ENCODE assay signal across 25 mouse cellular contexts in the genomic region with DNA sequence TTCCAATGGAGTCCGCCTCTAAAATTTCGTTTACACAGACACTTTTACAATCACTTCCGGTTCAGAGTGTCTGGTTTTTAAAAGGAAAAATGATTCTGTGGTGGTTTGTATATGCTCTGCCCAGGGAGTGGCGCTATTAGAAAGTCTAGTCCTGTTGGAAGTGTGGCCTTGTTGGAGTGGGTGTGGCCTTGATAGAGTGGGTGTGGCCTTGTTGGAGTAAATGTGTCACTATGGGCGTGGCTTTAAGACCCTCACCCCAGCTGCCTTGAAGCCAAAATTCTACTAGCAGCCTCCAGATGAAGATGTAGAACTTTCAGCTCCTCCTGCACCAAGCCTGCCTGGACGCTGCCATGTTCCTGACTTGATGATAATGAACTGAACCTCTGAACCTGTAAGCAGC.
"Had no signal": no experiment of that assay in that cellular context is flagged by ENCODE, and none has a peak within 500 bp of the region (broad histone marks: within the 10 kb centered on the region; RNA-seq: fewer than 3 reads in every experiment).

No protein-coding gene starts in this region.

- H3K4me1 ChIP-seq: hindbrain, embryonic 15.5 days; intestine, embryonic 15.5 days; limb, embryonic 13.5 days; limb, embryonic 15.5 days had no signal

- H3K27ac ChIP-seq: heart, adult 2 months; heart, embryonic 13.5 days; heart, embryonic 15.5 days; hindbrain, embryonic 13.5 days; hindbrain, embryonic 15.5 days; intestine, embryonic 15.5 days; layer of hippocampus, adult 2 months; limb, embryonic 13.5 days; limb, embryonic 15.5 days; liver, embryonic 12.5 days; liver, embryonic 14.5 days had no signal

- H3K9me3 ChIP-seq: heart, embryonic 13.5 days; heart, embryonic 15.5 days; hindbrain, embryonic 13.5 days; hindbrain, embryonic 15.5 days; intestine, embryonic 15.5 days; limb, embryonic 13.5 days; limb, embryonic 15.5 days; liver, embryonic 12.5 days had no signal

- H3K27me3 ChIP-seq: heart, embryonic 13.5 days; heart, embryonic 15.5 days; hindbrain, embryonic 13.5 days; hindbrain, embryonic 15.5 days; intestine, embryonic 15.5 days; limb, embryonic 13.5 days; limb, embryonic 15.5 days; liver, embryonic 12.5 days had no signal

- DNase-seq: gastrocnemius, postnatal 14 days; gastrocnemius, postnatal 36 days; heart, adult 11 months; heart, adult 2 months; heart, postnatal 14 days; heart, postnatal 36 days; kidney, adult 18-20 months; kidney, adult 8-10 months; kidney, postnatal 10 days; kidney, postnatal 25 days; kidney, postnatal 4 days; left cerebral cortex, postnatal 4 days had no signal

- H3K4me3 ChIP-seq: heart, adult 2 months; heart, embryonic 13.5 days; heart, embryonic 15.5 days; hindbrain, embryonic 13.5 days; hindbrain, embryonic 15.5 days; intestine, embryonic 15.5 days; layer of hippocampus, adult 2 months; limb, embryonic 13.5 days; limb, embryonic 15.5 days; liver, embryonic 12.5 days had no signal

- H3K4me2 ChIP-seq: heart, embryonic 11.5 days; heart, embryonic 13.5 days; heart, embryonic 15.5 days; hindbrain, embryonic 13.5 days; hindbrain, embryonic 15.5 days; intestine, embryonic 15.5 days; limb, embryonic 13.5 days; limb, embryonic 15.5 days; liver, embryonic 12.5 days had no signal

- H3K9ac ChIP-seq: heart, embryonic 13.5 days; heart, embryonic 15.5 days; hindbrain, embryonic 13.5 days; hindbrain, embryonic 15.5 days; intestine, embryonic 15.5 days; limb, embryonic 13.5 days; limb, embryonic 15.5 days; liver, embryonic 12.5 days; liver, embryonic 14.5 days had no signal

- ATAC-seq: inflammation-experienced regulatory T-cells, adult 6 months; intestine, embryonic 15.5 days; intestine, postnatal 0 days; liver, embryonic 12.5 days had no signal

- H3K36me3 ChIP-seq: heart, embryonic 13.5 days; heart, embryonic 15.5 days; hindbrain, embryonic 13.5 days; hindbrain, embryonic 15.5 days; intestine, embryonic 15.5 days; limb, embryonic 13.5 days; limb, embryonic 15.5 days; liver, embryonic 12.5 days had no signal
